Mouse (Mus musculus): ENCODE measurements at regions not wholly inside any gene's neighbourhood (a gene's known extent, or its start where the extent isn't known, plus 50 kb on each side); places are given as distances from the start of the nearest gene placed in this dataset.

- peak; percentile 64 for DNase-seq
Observed at GRCm38 (mm10) chr16:90614137-90614536, 113.1 kb downstream of the Mis18a start.

- peak; percentile 71 for DNase-seq
Observed at GRCm38 (mm10) chr16:90610097-90610808, 117.0 kb downstream of the Mis18a start.

DNA sequence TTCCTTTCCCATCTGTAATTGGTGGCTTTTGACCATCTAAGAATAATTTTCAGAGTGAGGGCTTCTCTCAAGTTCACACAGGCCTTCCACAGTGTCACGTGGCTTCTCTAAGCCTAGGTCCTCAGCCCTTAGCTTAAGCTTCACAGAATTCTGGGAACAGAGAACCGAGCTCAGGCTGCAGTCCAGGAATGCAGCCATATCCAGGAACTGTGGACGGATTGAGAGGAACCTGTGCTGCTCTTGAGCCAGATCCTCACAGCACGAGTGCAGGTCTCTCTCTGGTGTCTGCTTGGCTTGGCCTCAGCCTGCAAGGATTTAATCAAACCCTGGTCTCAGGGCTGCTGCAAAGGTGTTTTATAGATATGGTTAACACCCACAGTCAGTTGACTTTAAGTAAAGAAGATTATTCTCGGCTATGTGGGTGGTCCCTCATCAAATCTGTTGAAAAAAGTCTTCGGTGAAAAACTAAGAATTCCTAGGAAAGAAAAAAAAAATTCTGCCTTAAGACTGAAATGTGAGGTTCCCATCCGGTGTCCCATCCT, 127.8 kb downstream of the Mis18a start:
- DNase-seq = no peak

GRCm38 (mm10) chr16:90598727-90599126, 128.5 kb downstream of the Mis18a start:
- DNase-seq = no peak

DNA sequence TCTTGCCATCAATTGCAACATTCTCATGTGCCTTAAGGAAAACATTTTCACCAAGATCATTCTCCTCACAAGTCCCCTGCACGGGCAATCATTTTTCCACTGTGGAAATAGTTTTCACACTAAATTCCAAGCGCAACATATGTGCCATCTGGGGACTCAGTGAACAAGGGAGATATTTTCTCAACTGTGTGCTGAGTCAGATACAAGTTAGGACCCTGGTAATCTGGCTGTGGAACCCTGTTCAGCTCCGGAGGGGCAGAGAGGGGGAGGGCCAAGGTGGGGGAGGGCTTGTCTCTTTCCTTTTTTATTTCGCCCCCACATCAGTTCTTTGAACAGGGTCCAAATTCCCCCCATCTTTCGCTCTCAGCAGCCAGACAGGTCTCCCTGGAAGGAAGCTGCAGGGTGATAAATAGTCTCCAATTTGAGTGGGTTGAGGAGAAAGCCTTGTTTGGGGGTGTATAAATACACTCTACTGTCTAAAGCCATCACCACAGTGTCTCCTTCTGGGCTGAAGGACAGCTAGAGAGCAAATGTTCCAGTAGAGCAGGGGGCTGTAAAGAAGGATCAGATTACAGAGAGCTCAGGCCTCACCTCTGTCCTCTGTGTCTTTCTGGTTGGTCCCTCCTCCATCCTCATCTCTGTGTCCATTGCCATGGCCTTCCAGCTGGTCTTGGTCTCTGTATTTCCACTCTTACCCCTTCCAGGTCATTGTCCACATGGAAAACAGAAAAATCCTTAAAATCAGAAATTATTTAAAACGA, 134.3 kb downstream of the Mis18a start:
- peak; percentile 45 for DNase-seq

DNA sequence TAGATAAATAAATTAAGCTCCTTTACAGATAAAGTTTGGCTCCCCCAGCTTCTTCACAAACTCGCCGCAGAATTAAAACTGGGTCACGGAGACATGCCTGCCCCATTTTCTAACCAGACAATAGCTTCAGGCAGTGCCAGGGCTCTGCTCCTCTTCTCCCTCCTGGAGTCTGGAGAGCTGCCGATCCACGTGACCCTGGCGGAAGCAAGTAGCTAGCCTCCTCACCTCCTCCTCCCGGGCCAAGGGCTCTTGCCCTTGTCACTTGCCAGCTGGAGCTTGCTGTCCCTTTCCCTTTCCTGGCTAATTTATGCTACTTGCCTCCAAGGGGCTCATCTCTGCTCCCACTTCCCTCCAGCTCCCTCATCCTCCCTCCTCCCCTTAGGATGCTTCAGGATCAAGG, 142.0 kb downstream of the Mis18a start:
- DNase-seq = peak; percentile 28

GRCm38 (mm10) chr16:90580411-90580810, 146.8 kb downstream of the Mis18a start:
- DNase-seq = peak; percentile 80

DNA sequence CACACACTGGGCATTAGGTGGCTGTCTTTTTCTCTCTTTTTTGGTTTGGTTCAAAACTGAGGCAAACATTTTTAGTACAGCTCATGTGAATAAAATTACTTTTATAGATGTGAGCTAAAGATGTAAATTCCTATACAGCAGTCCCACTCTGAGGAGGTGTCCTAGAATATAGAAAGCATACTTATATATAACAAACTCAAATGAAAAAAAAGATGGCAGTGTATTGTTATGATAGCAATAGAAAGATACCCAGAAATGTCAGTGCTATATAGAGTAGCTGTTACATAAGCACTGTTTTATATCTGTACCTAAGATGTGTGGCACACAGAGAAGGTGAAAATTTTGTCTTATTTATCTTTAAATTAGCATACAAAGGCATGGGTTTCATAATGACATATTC, 156.1 kb downstream of the Mis18a start:
- DNase-seq = no peak

- no peak for DNase-seq
Observed at GRCm38 (mm10) chr16:90569826-90570225, 157.4 kb downstream of the Mis18a start.

GRCm38 (mm10) chr16:90565182-90565581, 162.0 kb downstream of the Mis18a start:
- DNase-seq = no peak

DNA sequence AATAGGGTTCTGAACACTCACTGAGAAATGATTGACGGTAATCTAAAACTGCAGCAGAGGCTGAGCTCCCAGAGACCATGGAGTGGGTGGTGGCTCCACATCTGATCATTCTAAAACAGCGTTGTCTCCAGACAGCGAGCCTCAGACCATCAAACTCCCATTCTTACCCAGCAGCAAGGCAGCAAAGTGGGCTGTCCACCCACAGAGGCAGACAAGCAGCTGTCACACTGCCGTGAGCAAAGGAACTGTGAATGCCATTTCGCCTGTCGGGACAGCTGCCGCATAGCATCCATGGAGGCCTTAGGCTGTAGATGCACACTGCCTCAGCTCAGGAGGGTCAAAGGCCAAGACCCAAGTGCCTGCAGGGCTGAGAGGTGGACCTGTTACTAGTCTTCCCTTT, 167.3 kb downstream of the Hunk start:
- DNase-seq = no peak

- no peak for DNase-seq
Observed at GRCm38 (mm10) chr16:90551041-90551440, 165.2 kb downstream of the Hunk start.

- DNase-seq = no peak
Observed at GRCm38 (mm10) chr16:90550058-90550795, 164.4 kb downstream of the Hunk start.

Measured in heart, adult 11 months (tissue).